Mouse (Mus musculus): ENCODE results near the gene Zbtb25. TPM values are rescaled to one million over a fixed set of nuclear protein-coding genes. Genes with fewer than 3 reads are reported as not detected.

Zbtb25 gene
- 6.1 and 19.2 TPM in 2 replicates for total RNA-seq (2015; ENCODE audit: low replicate concordance)
- 1.3 and 4.6 TPM in 2 replicates for total RNA-seq (2017; ENCODE audit: low replicate concordance)

DNA sequence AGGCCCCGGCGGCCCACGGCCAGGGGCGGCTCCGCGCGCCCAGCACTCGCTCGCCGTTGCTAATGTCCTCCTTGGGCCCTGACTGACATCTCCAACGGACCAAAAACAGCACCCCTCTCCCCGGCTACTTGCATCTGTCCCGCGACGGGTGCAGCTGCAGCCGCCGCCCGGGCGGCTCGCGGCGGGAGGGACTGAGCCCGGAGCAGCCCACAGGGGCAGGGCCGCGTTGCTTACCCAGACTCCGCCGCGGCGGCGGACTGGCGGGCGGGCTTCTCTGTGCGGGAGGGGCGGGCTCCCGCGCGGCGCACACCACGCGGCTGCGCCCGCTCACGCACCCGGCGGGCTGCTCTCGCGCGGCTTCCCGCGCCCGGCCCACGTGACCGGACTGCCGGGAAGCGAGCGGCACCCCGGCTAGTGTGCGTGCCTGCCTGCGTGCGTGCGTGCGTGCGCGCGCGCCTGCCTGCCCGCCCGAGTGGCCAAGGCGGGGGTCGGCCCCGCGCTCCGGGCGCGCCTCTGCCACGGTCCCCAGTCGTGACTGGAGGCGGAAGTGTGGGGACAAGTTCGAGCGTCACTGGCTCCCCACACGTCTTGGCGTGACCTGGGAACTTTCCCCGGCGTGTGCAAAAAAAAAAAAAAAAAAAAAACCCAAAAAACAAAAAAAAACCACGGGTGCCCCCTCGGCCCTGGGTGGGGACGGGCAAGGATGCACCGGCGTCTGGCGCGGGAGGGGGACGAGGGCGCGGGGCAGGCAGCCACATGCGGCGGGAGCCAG is at the start of gene Zbtb25:
Gene Zbtb25 (minus strand): TSS at position 397 of the 772 bp plus-strand sequence.
- peak; percentile 48 for ATAC-seq (replicated peaks; ENCODE audit: low FRiP score, poor library complexity, severe bottlenecking)

DNA sequence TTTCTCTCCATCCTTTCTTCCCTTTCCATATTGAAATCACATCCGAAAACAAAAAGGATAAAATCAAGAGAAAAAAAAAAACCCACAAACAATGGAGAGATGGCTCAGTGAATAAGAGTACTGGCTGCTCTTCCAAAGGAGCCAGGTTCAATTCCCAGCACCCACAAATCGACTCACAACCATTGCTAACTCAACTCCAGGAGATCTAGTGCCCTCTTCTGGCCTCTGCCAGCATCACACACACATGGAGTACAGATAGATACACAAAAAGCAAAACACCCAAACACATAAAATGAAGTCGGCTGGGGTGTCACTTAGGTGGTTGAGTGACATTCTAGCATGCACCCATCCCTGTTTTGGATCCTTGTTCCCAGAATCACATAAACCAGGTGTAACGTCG is 48.9 kb upstream of the Zbtb25 start:
- no peak for ATAC-seq (replicated peaks; ENCODE audit: low FRiP score, poor library complexity, severe bottlenecking)

- no peak for ATAC-seq (replicated peaks; ENCODE audit: low FRiP score, poor library complexity, severe bottlenecking)
Observed at GRCm38 (mm10) chr12:76417433-76417854, 48.0 kb upstream of the Zbtb25 start, which contains the start of gene Ppp1r36. Gene Ppp1r36, plus strand, starts transcription at chr12:76417538.

- no peak for ATAC-seq (replicated peaks; ENCODE audit: low FRiP score, poor library complexity, severe bottlenecking)
Observed at GRCm38 (mm10) chr12:76415383-76416010, 46.1 kb upstream of the Zbtb25 start.

DNA sequence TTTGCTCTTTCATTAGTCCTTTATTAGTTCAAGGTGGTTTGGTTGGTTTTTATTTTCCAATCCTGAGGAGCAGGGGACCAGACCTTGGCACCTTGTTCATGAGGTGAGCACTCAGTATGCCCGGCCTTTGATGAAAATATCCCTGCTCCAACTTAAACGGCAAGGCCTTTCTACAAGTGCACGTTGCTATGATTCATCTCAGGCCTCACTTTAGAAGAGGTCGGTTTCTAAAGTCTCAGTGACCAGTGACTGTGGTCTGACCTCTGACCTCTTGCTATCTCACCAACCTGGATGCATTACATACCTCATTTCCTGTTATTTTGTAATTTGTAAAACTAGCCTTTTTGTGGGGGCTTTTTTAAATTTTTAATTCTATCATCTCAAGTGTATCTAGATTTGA is 39.8 kb upstream of the Zbtb25 start:
- ATAC-seq (replicated peaks; ENCODE audit: low FRiP score, poor library complexity, severe bottlenecking), result no peak

- no peak for ATAC-seq (replicated peaks; ENCODE audit: low FRiP score, poor library complexity, severe bottlenecking)
Observed at GRCm38 (mm10) chr12:76407184-76407583, 37.8 kb upstream of the Zbtb25 start.

- ATAC-seq (replicated peaks; ENCODE audit: low FRiP score, poor library complexity, severe bottlenecking), result no peak
Observed at GRCm38 (mm10) chr12:76405971-76406370, 36.6 kb upstream of the Zbtb25 start.

DNA sequence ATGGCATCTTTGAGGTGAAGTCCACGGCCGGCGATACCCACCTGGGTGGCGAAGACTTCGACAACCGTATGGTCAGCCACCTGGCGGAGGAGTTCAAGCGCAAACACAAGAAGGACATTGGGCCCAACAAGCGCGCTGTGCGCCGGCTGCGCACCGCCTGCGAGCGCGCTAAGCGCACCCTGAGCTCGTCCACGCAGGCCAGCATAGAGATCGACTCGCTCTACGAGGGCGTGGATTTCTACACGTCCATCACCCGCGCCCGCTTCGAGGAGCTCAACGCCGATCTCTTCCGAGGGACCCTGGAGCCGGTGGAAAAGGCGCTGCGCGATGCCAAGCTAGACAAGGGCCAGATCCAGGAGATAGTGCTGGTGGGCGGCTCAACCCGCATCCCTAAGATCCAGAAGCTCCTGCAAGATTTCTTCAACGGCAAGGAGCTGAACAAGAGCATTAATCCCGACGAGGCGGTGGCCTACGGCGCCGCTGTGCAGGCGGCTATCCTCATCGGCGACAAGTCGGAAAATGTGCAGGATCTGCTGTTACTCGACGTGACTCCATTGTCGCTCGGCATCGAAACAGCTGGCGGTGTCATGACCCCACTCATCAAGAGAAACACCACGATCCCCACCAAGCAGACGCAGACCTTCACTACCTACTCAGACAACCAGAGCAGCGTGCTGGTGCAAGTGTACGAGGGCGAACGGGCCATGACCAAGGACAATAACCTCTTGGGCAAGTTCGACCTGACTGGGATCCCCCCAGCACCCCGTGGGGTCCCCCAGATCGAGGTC is 36.0 kb upstream of the Zbtb25 start:
- ATAC-seq (replicated peaks; ENCODE audit: low FRiP score, poor library complexity, severe bottlenecking), result no peak

DNA sequence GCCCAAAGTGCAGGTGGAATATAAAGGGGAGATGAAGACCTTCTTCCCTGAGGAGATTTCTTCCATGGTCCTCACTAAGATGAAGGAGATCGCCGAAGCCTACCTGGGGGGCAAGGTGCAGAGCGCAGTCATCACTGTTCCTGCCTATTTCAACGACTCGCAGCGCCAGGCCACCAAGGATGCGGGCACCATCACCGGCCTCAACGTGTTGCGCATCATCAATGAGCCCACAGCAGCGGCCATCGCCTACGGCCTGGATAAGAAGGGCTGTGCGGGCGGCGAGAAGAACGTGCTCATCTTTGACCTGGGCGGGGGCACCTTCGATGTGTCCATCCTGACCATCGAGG is 35.4 kb upstream of the Zbtb25 start:
- no peak for ATAC-seq (replicated peaks; ENCODE audit: low FRiP score, poor library complexity, severe bottlenecking)

- ATAC-seq (replicated peaks; ENCODE audit: low FRiP score, poor library complexity, severe bottlenecking), result peak; percentile 92
Observed at GRCm38 (mm10) chr12:76403886-76404537, 34.6 kb upstream of the Zbtb25 start, which contains the start of gene Hspa2. Gene Hspa2, plus strand, starts transcription at chr12:76404176.

- ATAC-seq (replicated peaks; ENCODE audit: low FRiP score, poor library complexity, severe bottlenecking), result peak; percentile 75
Observed at GRCm38 (mm10) chr12:76402991-76403885, 33.8 kb upstream of the Zbtb25 start.

DNA sequence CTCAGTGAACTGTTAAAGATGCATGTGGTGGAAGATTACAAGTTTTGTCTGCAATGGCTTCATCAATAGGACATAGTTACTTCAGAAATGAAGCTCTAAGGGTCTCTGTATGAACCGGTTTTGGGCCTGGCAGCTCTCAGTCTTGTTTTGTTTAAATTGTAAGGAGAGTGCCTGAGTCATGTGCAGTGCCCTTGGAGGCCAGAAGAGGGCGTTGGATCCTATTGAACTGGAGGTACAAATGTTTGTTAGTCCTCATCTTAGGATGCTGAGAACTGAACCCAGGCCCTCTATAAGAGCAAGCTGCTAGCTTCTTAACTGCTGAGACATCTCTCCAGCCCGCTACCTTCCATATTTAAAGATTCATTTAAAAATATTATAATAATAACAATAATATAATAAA is 32.3 kb upstream of the Zbtb25 start:
- no peak for ATAC-seq (replicated peaks; ENCODE audit: low FRiP score, poor library complexity, severe bottlenecking)

DNA sequence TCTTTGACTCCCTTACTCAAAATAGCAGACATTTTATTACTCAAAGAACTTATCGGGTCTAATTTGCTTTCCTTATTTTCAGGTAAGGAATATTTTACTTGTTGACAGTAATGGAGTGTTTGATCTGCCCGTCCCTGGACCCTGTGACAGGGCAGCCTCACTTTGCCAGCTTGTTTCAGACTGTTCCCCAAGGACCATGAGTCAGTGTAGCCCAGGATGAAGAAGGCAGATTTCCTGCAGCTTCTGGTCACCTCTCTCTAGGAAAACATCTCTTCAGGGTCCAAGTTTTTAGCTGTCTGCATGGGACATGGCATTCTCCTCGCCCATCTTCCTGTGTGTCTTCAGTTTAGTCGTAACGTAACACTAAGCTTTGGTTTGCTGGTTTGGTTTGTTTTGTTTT is 27.9 kb upstream of the Zbtb25 start:
- ATAC-seq (replicated peaks; ENCODE audit: low FRiP score, poor library complexity, severe bottlenecking), result no peak

DNA sequence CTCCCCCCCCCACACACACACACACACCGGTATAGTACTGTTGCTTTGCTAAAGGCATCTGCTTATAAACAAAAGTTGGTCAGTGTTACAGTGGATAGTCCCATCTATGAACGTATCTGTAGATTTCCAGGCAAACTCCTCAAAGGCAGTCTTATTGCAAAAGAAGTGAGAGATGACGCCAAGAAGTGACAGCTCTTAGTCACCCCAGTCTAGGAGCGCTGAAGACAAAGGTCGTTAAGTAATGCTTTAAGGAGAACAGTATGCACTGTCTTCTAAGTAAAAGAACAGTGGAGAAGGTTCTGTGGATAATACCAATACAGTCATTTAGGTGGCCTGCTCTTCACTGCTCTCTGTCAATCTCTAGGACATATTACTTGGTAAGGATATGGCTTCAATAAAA is 23.6 kb upstream of the Zbtb25 start:
- ATAC-seq (replicated peaks; ENCODE audit: low FRiP score, poor library complexity, severe bottlenecking), result no peak

- ATAC-seq (replicated peaks; ENCODE audit: low FRiP score, poor library complexity, severe bottlenecking), result peak; percentile 62; the same call in 1 of the 2 replicates
Observed at GRCm38 (mm10) chr12:76391595-76392271, 22.3 kb upstream of the Zbtb25 start.

- ATAC-seq (replicated peaks; ENCODE audit: low FRiP score, poor library complexity, severe bottlenecking), result no peak
Observed at GRCm38 (mm10) chr12:76388794-76389193, 19.4 kb upstream of the Zbtb25 start.

GRCm38 (mm10) chr12:76385342-76385741 is 15.9 kb upstream of the Zbtb25 start:
- no peak for ATAC-seq (replicated peaks; ENCODE audit: low FRiP score, poor library complexity, severe bottlenecking)

GRCm38 (mm10) chr12:76380151-76380550 is 10.7 kb upstream of the Zbtb25 start:
- no peak for ATAC-seq (replicated peaks; ENCODE audit: low FRiP score, poor library complexity, severe bottlenecking)

Measured in erythroblast, adult 5-6 weeks (primary cell).